Mouse (Mus musculus) embryonic fibroblast, embryonic 13.5 days (primary cell): ENCODE results near the gene Asap2.

Experiments used
- CTCF ChIP-seq: IDR thresholded peaks from 2 replicates; pipeline ENCODE4 v1.5.1; 2011; ENCODE audit warnings: mild to moderate bottlenecking, control low read depth, low read length, moderate library complexity, borderline replicate concordance; ENCODE audit not compliant: insufficient read depth
- POLR2A ChIP-seq: IDR thresholded peaks from 2 replicates; pipeline ENCODE4 v1.6.1; 2011; ENCODE audit warnings: low read depth, mild to moderate bottlenecking, control low read depth, low read length, moderate library complexity

DNA sequence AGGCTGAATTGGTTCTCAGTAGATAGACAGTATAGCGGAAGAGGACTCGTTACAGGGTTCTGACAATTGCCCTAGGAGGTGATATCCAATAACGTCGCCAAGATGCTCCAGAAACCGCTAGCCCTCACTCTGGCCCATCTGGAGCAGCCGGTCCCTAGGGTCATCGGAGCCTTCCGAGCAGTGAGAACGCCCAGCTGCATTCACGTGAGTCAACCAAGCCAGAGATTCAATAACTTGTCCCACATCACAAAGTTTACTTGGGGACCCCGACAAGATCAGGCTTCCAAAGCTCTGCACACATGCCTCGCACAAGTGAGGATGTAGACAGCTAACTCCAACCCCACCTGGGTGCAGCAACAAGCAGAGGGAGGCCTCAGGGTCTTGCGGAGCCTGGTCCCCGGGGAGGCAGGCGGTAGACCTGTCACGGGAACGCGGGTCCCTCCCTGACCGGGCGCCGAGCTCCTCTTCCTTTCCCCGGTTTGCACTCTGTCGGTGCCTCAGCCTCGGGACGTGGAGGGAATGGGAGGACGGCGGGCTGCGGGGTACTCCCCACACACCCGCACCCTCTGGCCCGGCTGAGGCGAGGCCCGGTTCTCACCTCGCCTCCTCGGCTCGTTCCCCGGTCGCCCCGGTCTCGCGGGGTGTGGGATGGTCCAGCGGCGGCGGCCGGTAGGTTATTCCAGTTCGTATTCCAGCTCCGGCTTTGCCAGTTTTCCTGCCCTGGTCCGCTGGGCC lies 295.4 kb downstream of the Asap2 start:
- TF ChIP-seq POLR2A (peak; percentile 40; the same call in 1 of the 2 replicates), CTCF (no peak)
